Mouse (Mus musculus) lung, postnatal 0 days (tissue): ENCODE measurements around the gene Sulf2.

Source experiments
- CTCF ChIP-seq: IDR thresholded peaks from 2 replicates; pipeline ENCODE4 v1.5.1; 2016; ENCODE audit warnings: antibody characterized with exemption, mild to moderate bottlenecking
- EP300 ChIP-seq: IDR thresholded peaks from 2 replicates; pipeline ENCODE4 v1.6.1; 2016; ENCODE audit warnings: antibody characterized with exemption, mild to moderate bottlenecking, control low read depth

DNA sequence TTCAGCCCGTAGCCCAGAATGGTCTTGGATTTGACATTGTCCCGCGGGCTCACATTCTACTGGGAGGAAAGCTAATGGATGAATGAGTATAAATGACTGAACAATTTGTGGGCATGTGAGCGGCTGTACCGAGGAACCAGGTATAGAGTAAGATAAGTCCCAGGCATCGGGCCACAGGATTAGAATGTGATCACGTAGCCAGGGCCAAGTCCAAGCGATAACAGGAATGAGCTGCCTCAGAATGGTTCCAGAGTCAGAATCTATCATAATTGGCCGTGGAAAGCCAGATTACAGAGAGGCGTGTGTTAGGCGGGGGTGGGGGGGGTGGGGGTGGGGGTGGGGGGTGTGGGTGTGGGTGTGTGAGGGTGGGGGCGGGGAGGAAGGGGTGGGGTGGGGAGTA, 48.2 kb upstream of the Sulf2 start:
- TF ChIP-seq CTCF (no peak), EP300 (no peak)
